Mouse (Mus musculus) thymus, postnatal 10 days (tissue): ENCODE data around the gene Nlrp9b.
A peak's percentile ranks its signal among the peaks of the same experiment; 100 is the strongest.
"Not testable (repeated sequence)": the region's sequence is repeated elsewhere in the genome, so short reads cannot be mapped to it uniquely, and the experiment has no call there.

Experiments used
- DNase-seq, 2 experiments: peaks; one replicate each; pipeline ENCODE4 v3.0.0; 2021; ENCODE audit warnings: low spot score in 2 of 2

Gene Nlrp9b

GRCm38 (mm10) chr7:19991165-19991564, at the start of gene Nlrp9b:
TSS of gene Nlrp9b (plus strand) at chr7:19991465.
- DNase-seq: not testable (repeated sequence)

- DNase-seq: peak in 1 of 2 experiments; percentile 37
These were observed 46.6 kb upstream of the Nlrp9b start for GRCm38 (mm10) chr7:19944709-19945108.

GRCm38 (mm10) chr7:19945201-19945600, 46.1 kb upstream of the Nlrp9b start:
- no peak for DNase-seq

GRCm38 (mm10) chr7:19945821-19946515, 45.3 kb upstream of the Nlrp9b start:
- DNase-seq: peak; percentile 63 to 76

- DNase-seq: no peak
These were observed 42.3 kb upstream of the Nlrp9b start for GRCm38 (mm10) chr7:19948956-19949355.

GRCm38 (mm10) chr7:19949996-19950395, 41.3 kb upstream of the Nlrp9b start:
- DNase-seq: peak; percentile 94 to 97

GRCm38 (mm10) chr7:19950589-19950988, 40.7 kb upstream of the Nlrp9b start, which contains the start of gene Igsf23:
TSS of gene Igsf23 (minus strand) at chr7:19950756.
- peak; percentile 31 to 56 for DNase-seq

GRCm38 (mm10) chr7:19952320-19952986, 38.8 kb upstream of the Nlrp9b start:
- DNase-seq: no peak

GRCm38 (mm10) chr7:19953054-19953453, 38.2 kb upstream of the Nlrp9b start:
- no peak for DNase-seq

GRCm38 (mm10) chr7:19955861-19956260, 35.4 kb upstream of the Nlrp9b start:
- no peak for DNase-seq

- peak; percentile 89 to 94 for DNase-seq
These were observed 34.9 kb upstream of the Nlrp9b start for GRCm38 (mm10) chr7:19956341-19956781.

- DNase-seq: no peak
These were observed 28.8 kb upstream of the Nlrp9b start for GRCm38 (mm10) chr7:19962423-19962822.

GRCm38 (mm10) chr7:19964985-19965579, 26.2 kb upstream of the Nlrp9b start, which contains the start of gene Ceacam20:
TSS of gene Ceacam20 (plus strand) at chr7:19965412.
- DNase-seq: no peak

- DNase-seq: no peak
These were observed 22.2 kb upstream of the Nlrp9b start for GRCm38 (mm10) chr7:19969106-19969505.

- DNase-seq: no peak
These were observed 21.6 kb upstream of the Nlrp9b start for GRCm38 (mm10) chr7:19969541-19970090.

GRCm38 (mm10) chr7:19970196-19970595, 21.1 kb upstream of the Nlrp9b start:
- no peak for DNase-seq

GRCm38 (mm10) chr7:19971516-19971915, 19.7 kb upstream of the Nlrp9b start:
- DNase-seq: no peak

GRCm38 (mm10) chr7:19996721-19997120, 5.5 kb downstream of the Nlrp9b start:
- not testable (repeated sequence) for DNase-seq

GRCm38 (mm10) chr7:20009987-20010386, 18.7 kb downstream of the Nlrp9b start:
- no peak for DNase-seq

- not testable (repeated sequence) for DNase-seq
These were observed 72.8 kb downstream of the Nlrp9b start for GRCm38 (mm10) chr7:20064100-20064499.

- not testable (repeated sequence) for DNase-seq
These were observed 86.9 kb downstream of the Nlrp9b start for GRCm38 (mm10) chr7:20078118-20078517.

- DNase-seq: not testable (repeated sequence)
These were observed 108.1 kb downstream of the Nlrp9b start, which contains the start of gene Vmn1r91 for GRCm38 (mm10) chr7:20099380-20099779. TSS of gene Vmn1r91 (plus strand) at chr7:20099680.
